In the genomic region with DNA sequence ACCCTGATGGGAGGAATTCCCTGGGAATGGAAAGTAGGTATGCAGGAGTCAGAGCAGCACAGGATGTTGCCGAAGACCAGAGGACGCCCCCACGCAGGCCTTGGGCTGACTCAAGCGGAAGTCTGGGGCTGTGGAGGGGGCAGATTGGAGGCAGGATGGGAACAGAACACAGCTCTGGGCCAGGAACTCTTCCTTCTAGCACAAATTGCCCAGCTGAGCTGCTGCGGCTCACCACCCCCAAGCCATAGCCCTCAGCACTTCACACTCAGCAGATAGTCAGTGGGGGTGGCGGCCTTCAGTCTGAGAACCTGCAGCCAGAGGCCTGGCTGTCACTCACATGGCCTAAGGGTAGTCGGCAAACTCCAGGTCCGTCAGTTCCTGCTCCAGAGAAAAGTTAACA, we compare ENCODE assay signal across 10 mouse cellular contexts. TPM values are rescaled to one million over a fixed set of nuclear protein-coding genes. Genes with fewer than 3 reads are reported as not detected.
DNase-seq lines count a peak whose midpoint lies in the region; TF ChIP-seq lines count a peak whose summit lies in the region.
"Had no signal": no experiment of that assay in that cellular context is flagged by ENCODE, and none has a peak within 500 bp of the region (broad histone marks: within the 10 kb centered on the region; RNA-seq: fewer than 3 reads in every experiment).

No protein-coding gene starts in this region.

- H3K4me1 ChIP-seq in liver, adult 2 months (ENCODE audit: control insufficient read depth, insufficient read depth, low read length) = peaks cover 2% of the 10 kb centered on the region; the same call in 1 of the 2 replicates

- H3K27me3 ChIP-seq in liver, adult 2 months (ENCODE audit: control insufficient read depth, insufficient read depth, low read length) = no peaks in the 10 kb centered on the region
- H3K27me3 ChIP-seq: midbrain, embryonic 12.5 days had no signal

- no peak overlapping the region for H3K4me3 ChIP-seq in liver, adult 2 months (ENCODE audit: insufficient read depth, low read depth, low read length)
- H3K4me3 ChIP-seq: midbrain, embryonic 12.5 days had no signal

- H3K9ac ChIP-seq in liver, adult 2 months (ENCODE audit: low read depth, low read length) = no peak overlapping the region
- H3K9ac ChIP-seq: midbrain, embryonic 12.5 days had no signal

- 63% methylated on average over 8 of the region's 8 CpGs for WGBS in liver, adult 2 months

- no peak for TF ChIP-seq POLR2A in liver, adult 2 months (IDR thresholded peaks at IDR 0.05; ENCODE audit: extremely low read depth, insufficient read depth, low read length)

- TF ChIP-seq CTCF in liver, adult 2 months (IDR thresholded peaks at IDR 0.05; ENCODE audit: low read depth, low read length) = no peak

- peak overlapping the region; percentile 45 for H3K27ac ChIP-seq in liver, adult 2 months (replicated peaks; ENCODE audit: insufficient read depth, low read depth, low read length)
- H3K27ac ChIP-seq: midbrain, embryonic 12.5 days had no signal

- no peaks in the 10 kb centered on the region for H3K79me2 ChIP-seq in liver, adult 2 months (ENCODE audit: control insufficient read depth, insufficient read depth, low read length)

- no peaks in the 10 kb centered on the region for H3K36me3 ChIP-seq in liver, adult 2 months (ENCODE audit: control insufficient read depth, insufficient read depth, low read length)
- H3K36me3 ChIP-seq: midbrain, embryonic 12.5 days had no signal

- peak; percentile 42 to 57 for DNase-seq in kidney, postnatal 4 days
- DNase-seq in kidney, adult 18-20 months = no peak
- peak; percentile 29 for DNase-seq in 416B (ENCODE audit: low read depth)
- peak; percentile 42 for DNase-seq in T-cell, adult 2 months (ENCODE audit: low spot score)
- no peak for DNase-seq in liver, adult 2 months (ENCODE audit: extremely low read depth, low read depth, low spot score)
- DNase-seq in embryo, embryonic 11 days = no peak
- DNase-seq in urinary bladder, adult 2 months (ENCODE audit: low spot score) = no peak
- no peak for DNase-seq in cerebellum, adult 18-20 months
- DNase-seq: cerebellum, postnatal 14 days had no signal

RNA-seq across cellular contexts. Expression of a gene that starts 21.4 kb away (rescaled TPM):
- total RNA-seq in liver, adult 2 months (2014; rRNA removed) = 0.18 and 1.1 TPM in 2 replicates
- 0.44 and 1.2 TPM in 2 replicates for polyA plus RNA-seq in liver, adult 2 months (2012; rRNA removed)
- polyA plus RNA-seq in urinary bladder, adult 2 months (2012; rRNA removed) = 5.6 and 7.3 TPM in 2 replicates

Comparison
In these comparisons a context has a peak if more than half of its experiments do, and no peak if none do; other contexts are left out.
1. DNase-seq: peak in kidney, postnatal 4 days (2 of 2), 416B (single experiment) and T-cell, adult 2 months (single experiment); none in kidney, adult 18-20 months (single experiment), liver, adult 2 months (single experiment), embryo, embryonic 11 days (single experiment), urinary bladder, adult 2 months (single experiment) and cerebellum, adult 18-20 months (0 of 2).